Mouse (Mus musculus) cerebellum, adult 2 months (tissue): ENCODE measurements around the gene Mid1. TPM values are rescaled to one million over a fixed set of nuclear protein-coding genes. Genes with fewer than 3 reads are reported as not detected.
A peak's percentile ranks its signal among the peaks of the same experiment; 100 is the strongest.
"Not testable (repeated sequence)": the region's sequence is repeated elsewhere in the genome, so short reads cannot be mapped to it uniquely, and the experiment has no call there.

Experiments
- DNase-seq, 2 experiments: peaks; one replicate each; pipeline ENCODE4 v3.0.0; 2021
- H3K27ac ChIP-seq: fragments of 200-500 bp; 2 replicates; pipeline ENCODE4 v1.5.1; 2012; ENCODE audit warnings: low read length, control low read depth, inconsistent platforms; ENCODE audit not compliant: insufficient read depth
- H3K27me3 ChIP-seq: fragments of 200-500 bp; 2 replicates; pipeline ENCODE4 v1.6.1; 2012; ENCODE audit warnings: inconsistent platforms, mild to moderate bottlenecking, low read length, moderate library complexity; ENCODE audit not compliant: control insufficient read depth, insufficient read depth
- H3K4me1 ChIP-seq: fragments of 200-500 bp; 2 replicates; pipeline ENCODE4 v1.6.1; 2011; ENCODE audit warnings: low read length; ENCODE audit not compliant: control insufficient read depth, insufficient read depth
- H3K4me3 ChIP-seq: fragments of 200-500 bp; replicated peaks from 2 replicates; pipeline ENCODE3; 2011; ENCODE audit warnings: mild to moderate bottlenecking, low read depth, low read length, control low read depth; ENCODE audit not compliant: insufficient read depth
- CTCF ChIP-seq: fragments of 200-500 bp; IDR thresholded peaks from 2 replicates; pipeline ENCODE4 v1.5.1; 2011; ENCODE audit warnings: low read depth, mild to moderate bottlenecking, control low read depth, low read length, moderate library complexity, borderline replicate concordance; ENCODE audit not compliant: insufficient read depth
- POLR2A ChIP-seq: fragments of 200-500 bp; IDR thresholded peaks from 2 replicates; pipeline ENCODE4 v1.6.1; 2011; ENCODE audit warnings: low read length, control low read depth, borderline replicate concordance; ENCODE audit not compliant: insufficient read depth
- WGBS: fragments of 180-500 bp; shearing (Covaris S2); methylation state at CpG from one replicate; pipeline ENCODE4 v1.1.7; 2018; 5-methylcytosine and 5-hydroxymethylcytosine counted together
- polyA plus RNA-seq: library from polyadenylated mRNA; depleted of rRNA; stranded (reverse); fragments of >200 nt; gene quantifications from 2 replicates; pipeline ENCODE4 v1.2.3, GENCODE M21; 2012

Mid1 gene
- polyA plus RNA-seq, 1 experiment: 134 TPM

DNA sequence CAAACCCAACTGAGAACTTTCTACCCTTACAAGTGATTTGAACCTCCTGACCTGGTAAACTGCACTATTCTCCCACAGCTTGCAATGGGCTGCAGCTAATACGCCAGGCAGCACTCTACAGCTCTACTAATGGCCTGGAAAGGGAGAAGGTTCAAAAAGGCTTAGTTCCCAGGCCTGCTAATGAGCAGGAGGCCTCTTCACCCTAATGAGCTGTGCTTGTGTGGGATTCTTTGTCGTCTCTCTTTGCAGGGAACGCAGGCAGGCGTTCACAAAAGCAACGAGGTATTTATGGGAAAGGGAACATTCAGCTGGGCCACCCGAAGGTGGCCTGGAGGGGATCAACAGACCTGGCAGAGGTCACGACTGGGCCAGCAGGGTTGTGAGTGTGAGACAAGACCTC is 240.6 kb downstream of the Mid1 start:
- Histone ChIP-seq H3K4me1 (peaks cover 7% of the 10 kb centered on the region; the same call in 1 of the 2 replicates), H3K27ac (no peak overlapping the region), H3K4me3 (no peak overlapping the region), H3K27me3 (no peaks in the 10 kb centered on the region)
- WGBS: 52% methylated on average over 7 of the region's 7 CpGs
- TF ChIP-seq CTCF (no peak), POLR2A (no peak)
- DNase-seq: no peak

DNA sequence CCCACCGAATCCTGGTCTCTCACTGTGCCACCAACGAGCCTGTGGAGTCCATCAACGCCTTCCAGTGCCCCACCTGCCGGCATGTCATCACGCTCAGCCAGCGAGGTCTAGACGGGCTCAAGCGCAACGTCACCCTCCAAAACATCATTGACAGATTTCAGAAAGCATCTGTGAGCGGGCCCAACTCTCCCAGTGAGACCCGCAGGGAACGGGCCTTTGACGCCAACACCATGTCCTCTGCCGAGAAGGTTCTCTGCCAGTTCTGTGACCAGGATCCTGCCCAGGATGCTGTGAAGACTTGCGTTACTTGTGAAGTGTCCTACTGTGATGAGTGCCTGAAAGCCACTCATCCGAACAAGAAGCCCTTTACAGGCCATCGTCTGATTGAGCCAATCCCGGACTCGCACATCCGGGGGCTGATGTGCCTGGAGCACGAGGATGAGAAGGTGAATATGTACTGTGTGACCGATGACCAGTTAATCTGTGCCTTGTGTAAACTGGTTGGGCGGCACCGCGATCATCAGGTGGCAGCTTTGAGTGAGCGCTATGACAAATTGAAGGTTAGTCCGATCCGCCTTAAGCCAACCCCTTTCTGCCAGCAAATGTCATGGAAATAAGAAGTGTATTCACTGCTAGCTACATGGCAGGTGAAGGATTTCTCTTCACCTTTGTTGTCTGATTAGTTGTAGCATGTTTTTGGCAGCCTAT is 242.3 kb downstream of the Mid1 start:
- TF ChIP-seq POLR2A (no peak), CTCF (no peak)
- 11% methylated on average over 28 of the region's 28 CpGs for WGBS
- H3K4me1 ChIP-seq: peaks cover 7% of the 10 kb centered on the region; the same call in 1 of the 2 replicates
- DNase-seq: no peak
- peak overlapping the region; percentile 42 for H3K4me3 ChIP-seq
- H3K27me3 ChIP-seq: no peaks in the 10 kb centered on the region
- H3K27ac ChIP-seq: no peak overlapping the region

GRCm38 (mm10) chrX:169930868-169931267 is 245.9 kb downstream of the Mid1 start:
- WGBS: 89% methylated on average over 2 of the region's 2 CpGs
- TF ChIP-seq CTCF (no peak), POLR2A (no peak)
- Histone ChIP-seq H3K27me3 (no peaks in the 10 kb centered on the region), H3K4me3 (no peak overlapping the region), H3K4me1 (peaks cover 7% of the 10 kb centered on the region; the same call in 1 of the 2 replicates), H3K27ac (no peak overlapping the region)
- no peak for DNase-seq

- H3K4me3 ChIP-seq: no peak overlapping the region
- TF ChIP-seq CTCF (no peak), POLR2A (no peak)
- no peak for DNase-seq
- no peaks in the 10 kb centered on the region for H3K27me3 ChIP-seq
- H3K27ac ChIP-seq: no peak overlapping the region
- WGBS: 83% methylated on average over 3 of the region's 3 CpGs
- H3K4me1 ChIP-seq: no peaks in the 10 kb centered on the region
Observed at GRCm38 (mm10) chrX:169933228-169933627, 248.2 kb downstream of the Mid1 start.

GRCm38 (mm10) chrX:169937119-169937719 is 252.2 kb downstream of the Mid1 start:
- WGBS: 77% methylated on average over 5 of the region's 5 CpGs
- Histone ChIP-seq H3K4me3 (no peak overlapping the region), H3K27me3 (no peaks in the 10 kb centered on the region), H3K27ac (no peak overlapping the region), H3K4me1 (no peaks in the 10 kb centered on the region)
- TF ChIP-seq CTCF (no peak), POLR2A (no peak)
- DNase-seq: no peak

DNA sequence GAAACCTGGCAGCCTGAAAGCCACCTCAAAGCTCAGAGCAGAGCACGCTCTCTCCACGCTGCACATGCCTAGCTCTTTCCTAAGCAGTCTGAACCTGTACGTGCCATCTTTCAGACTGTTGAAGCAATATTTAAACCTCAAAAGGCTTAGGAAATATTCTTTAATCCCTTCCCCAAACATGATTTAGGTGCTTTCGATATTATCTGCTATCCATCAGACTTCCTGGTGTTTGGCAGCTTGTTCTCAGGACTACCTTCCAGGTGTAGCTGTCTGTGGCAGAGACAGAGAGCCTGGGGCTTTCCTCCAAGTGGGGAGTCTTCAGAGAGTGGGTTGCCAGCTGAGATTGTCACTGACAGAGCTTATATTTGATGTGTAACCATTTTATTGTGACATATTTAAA is 255.5 kb downstream of the Mid1 start:
- no peak overlapping the region for H3K4me3 ChIP-seq
- 59% methylated on average over 4 of the region's 4 CpGs for whole genome bisulfite sequencing
- no peak overlapping the region for H3K27ac ChIP-seq
- TF ChIP-seq CTCF (no peak), POLR2A (no peak)
- H3K27me3 ChIP-seq: no peaks in the 10 kb centered on the region
- H3K4me1 ChIP-seq: no peaks in the 10 kb centered on the region
- no peak for DNase-seq

DNA sequence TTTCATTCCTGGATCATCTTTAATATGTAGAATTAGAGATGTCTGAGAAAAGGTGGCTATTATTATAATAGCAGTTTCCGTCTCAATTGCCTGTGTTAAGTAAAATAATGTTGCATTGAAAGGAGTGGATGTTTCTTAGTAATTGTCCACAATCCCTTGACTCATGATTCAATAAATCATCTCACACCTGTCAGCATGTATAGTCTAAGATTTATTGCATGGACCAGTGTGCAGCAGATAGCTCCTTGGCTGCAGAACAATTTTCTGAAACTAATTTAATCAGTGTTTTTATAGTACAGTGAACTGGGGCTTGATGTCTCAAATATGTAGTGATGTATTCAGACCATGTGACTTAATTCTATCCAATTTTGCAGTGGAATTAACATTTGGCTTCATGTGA is 265.6 kb downstream of the Mid1 start:
- TF ChIP-seq POLR2A: no peak
- no peak for TF ChIP-seq CTCF
- Histone ChIP-seq H3K4me3 (no peak overlapping the region), H3K4me1 (no peaks in the 10 kb centered on the region), H3K27ac (no peak overlapping the region), H3K27me3 (no peaks in the 10 kb centered on the region)
- DNase-seq: no peak
- 94% methylated on average over 1 of the region's 1 CpGs for WGBS

DNA sequence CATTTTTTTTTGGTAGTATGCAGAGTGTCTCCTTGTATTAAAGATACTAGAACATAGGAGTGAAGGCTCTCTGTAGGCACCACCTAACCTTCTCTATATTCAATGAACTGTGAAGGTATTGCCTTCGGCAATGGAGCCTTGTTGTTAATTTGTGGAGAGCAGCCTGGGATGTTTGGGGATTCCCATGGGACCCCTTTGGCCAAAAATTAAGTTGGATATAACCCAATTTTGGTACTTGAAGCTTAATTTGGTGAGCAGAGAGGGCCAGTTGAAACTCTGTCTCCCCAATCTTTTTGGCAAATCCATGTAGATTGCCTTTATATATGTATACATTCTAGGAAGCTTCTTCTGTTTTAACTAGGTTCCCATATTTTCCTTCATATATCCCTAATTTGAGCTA is 284.3 kb downstream of the Mid1 start:
- TF ChIP-seq POLR2A (no peak), CTCF (no peak)
- H3K4me1 ChIP-seq: no peaks in the 10 kb centered on the region
- H3K4me3 ChIP-seq: no peak overlapping the region
- no peaks in the 10 kb centered on the region for H3K27me3 ChIP-seq
- 34% methylated on average over 1 of the region's 1 CpGs for WGBS
- peak in 1 of 2 experiments; percentile 34 for DNase-seq
- H3K27ac ChIP-seq: no peak overlapping the region

DNA sequence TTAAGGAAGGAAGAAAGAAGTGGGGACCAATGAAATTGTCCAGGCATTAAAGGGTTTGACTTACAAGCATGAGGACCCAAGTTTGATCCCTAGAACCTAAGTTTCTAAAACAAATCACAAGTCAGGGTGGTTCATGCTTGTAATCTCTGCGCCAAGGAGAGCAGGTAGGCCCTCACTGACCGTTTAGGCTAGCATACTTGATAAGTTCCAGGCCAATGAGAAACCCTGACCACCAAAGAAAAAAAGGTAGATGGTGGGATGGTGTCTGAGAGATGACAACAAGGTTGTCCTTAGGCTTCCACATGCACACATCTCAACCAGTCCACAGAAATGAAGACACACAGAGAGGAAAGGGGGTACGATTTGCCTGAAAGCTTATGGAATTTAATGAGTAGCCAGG is 284.8 kb downstream of the Mid1 start:
- H3K27me3 ChIP-seq, H3K27ac ChIP-seq, H3K4me3 ChIP-seq, H3K4me1 ChIP-seq: not testable (repeated sequence)
- WGBS: 81% methylated on average over 3 of the region's 3 CpGs
- DNase-seq: peak in 1 of 2 experiments; percentile 0

DNA sequence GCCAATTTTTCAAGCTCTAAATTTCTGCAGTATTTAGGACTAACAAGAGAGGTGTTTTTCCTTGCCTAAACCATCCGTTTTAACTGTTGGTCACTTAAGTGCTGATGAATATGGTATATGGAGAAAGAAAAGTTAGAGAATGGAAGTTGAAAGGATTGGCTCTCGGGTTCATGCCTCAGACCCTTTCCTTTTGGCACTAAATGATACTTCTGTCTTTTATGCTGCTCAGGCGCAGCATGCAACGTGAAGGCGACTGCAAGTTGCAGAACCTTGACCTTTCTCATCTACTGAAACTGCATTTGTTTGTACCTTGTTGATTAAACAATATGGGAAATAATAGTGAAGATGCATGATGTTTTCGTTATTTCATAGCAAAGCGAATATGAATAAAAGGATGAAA is 285.5 kb downstream of the Mid1 start:
- H3K4me3 ChIP-seq, H3K27me3 ChIP-seq, H3K27ac ChIP-seq, DNase-seq, H3K4me1 ChIP-seq: not testable (repeated sequence)
- 85% methylated on average over 7 of the region's 7 CpGs for WGBS

DNA sequence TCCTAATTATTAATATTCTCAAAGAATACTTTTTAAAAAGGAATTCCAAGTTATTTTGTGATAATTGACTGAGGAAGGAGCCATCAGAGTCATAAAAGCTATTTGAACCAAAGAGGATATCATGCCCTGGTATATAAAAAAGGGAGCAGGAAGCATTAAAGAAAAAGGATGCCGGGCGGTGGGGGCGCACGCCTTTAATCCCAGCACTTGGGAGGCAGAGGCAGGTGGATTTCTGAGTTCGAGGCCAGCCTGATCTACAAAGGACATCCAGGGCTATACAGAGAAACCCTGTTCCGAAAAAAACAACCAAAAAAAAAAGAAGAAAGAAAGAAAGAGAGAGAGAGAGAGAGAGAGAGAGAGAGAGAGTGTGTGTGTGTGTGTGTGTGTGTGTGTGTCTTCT is 286.6 kb downstream of the Mid1 start:
- not testable (repeated sequence) for H3K27ac ChIP-seq, H3K4me1 ChIP-seq, DNase-seq, H3K4me3 ChIP-seq, H3K27me3 ChIP-seq
- WGBS: 82% methylated on average over 6 of the region's 6 CpGs
